Mouse (Mus musculus) small intestine, adult 2 months (tissue): Measurements from ENCODE around the gene Lif.

Source experiments
- CTCF ChIP-seq: fragments of 200-500 bp; IDR thresholded peaks from 2 replicates; pipeline ENCODE4 v1.5.1; 2012; ENCODE audit warnings: low read depth, mild to moderate bottlenecking, control low read depth, inconsistent platforms, low read length, moderate library complexity, mixed read lengths; ENCODE audit not compliant: insufficient replicate concordance, insufficient read length; ENCODE audit errors: extremely low read depth
- POLR2A ChIP-seq: fragments of 200-500 bp; IDR thresholded peaks from 2 replicates; pipeline ENCODE4 v1.6.1; 2012; ENCODE audit warnings: low read depth, mild to moderate bottlenecking, control low read depth, inconsistent platforms, low read length, moderate library complexity

DNA sequence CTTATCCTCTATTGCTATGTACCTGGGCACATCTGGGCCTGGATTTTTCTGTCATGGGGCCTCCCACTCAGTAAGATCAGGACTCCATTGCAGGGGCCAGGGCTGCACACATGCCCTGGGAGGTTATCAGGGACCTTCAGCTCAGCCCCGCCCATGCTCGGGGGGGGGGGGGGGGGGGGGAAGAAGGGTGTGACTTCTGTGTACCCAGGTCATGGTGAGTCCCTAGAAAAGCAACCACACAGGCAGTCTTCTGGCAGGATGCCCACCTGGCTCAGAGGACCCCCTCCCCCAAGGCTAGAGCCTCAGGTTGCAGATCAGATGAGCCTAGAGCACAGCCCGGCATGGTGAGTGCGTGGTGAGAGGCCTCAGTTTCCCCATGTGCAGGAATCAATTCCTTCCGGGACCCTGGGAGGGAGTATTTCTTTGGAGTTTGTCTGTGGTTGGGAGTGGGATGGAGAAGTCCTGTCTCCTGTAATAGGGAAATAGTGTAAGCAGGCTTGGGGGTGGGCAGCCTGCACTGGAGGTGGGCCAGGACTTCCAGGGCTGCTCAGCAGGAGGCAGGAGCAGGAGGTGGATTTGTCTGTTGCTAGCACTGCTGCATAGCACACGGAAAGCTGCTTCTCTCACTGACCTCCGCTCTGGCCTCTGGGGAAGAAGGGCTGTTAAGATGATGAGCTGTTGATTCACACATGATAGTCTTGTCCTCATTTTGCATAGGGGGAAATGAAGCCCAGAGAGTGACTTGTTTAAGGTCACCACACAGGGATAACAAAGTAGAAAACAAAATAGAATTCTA is 33.8 kb upstream of the Lif start:
- no peak for TF ChIP-seq CTCF
- no peak for TF ChIP-seq POLR2A
